Mouse (Mus musculus): Measurements from ENCODE around the gene Lrrc39. TPM values are rescaled to one million over a fixed set of nuclear protein-coding genes. Genes with fewer than 3 reads are reported as not detected.

Lrrc39 gene
- total RNA-seq, 2 experiments from 2014 or later: 49.0 to 51.8 TPM

DNA sequence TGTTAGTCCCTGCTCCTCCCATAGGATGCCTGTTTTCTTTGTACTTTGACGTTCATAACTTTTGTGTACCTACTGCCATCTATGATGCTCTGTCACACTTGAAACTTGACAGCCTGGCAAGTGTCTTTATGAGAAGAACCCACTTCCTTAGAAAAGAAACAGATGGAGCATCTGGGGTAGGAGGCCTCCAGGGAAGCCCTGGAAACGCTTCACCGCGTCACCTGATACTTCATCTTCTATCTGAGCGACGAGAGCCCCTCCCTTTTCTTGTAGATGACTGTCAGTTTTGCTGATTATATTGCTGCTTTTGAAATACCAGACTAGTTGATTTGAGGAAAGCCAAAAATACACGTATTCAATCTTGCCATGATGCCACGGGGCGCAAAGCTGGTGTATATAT, 41.8 kb downstream of the Lrrc39 start:
- DNase-seq (ENCODE audit: low spot score): no peak

DNA sequence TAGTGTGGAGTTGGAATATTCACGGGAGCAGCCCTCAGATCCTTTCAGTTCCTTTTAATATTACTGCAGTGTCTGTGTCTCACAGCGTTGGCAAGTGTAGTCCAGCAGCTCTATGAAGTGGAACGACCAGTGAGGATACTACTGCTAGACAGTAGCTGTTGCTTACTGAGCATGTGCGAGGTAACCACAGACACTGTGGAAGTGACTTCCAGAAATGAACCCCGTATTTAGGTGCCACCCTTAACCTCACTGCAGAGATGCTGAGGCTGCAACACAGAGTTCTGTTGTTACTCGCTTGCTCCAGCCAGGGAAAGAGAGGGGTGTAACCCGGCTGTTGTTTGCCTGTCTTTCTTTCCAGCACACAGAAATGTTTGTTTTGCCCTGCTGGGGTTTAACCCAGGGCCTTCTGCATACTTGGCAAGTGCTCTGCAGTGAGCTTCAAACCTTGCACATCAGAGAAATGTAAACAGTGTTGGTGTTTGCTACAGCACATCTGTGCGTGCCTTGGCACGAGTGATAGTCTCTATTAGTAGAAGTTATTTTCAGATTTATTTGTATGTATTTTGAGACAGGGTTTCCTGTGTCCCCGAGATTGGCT, 51.6 kb downstream of the Lrrc39 start, which contains the start of gene Trmt13:
Trmt13 (minus strand) TSS at position 293 of the 598 bp plus-strand sequence.
- peak; percentile 4 for DNase-seq (ENCODE audit: low spot score)

DNA sequence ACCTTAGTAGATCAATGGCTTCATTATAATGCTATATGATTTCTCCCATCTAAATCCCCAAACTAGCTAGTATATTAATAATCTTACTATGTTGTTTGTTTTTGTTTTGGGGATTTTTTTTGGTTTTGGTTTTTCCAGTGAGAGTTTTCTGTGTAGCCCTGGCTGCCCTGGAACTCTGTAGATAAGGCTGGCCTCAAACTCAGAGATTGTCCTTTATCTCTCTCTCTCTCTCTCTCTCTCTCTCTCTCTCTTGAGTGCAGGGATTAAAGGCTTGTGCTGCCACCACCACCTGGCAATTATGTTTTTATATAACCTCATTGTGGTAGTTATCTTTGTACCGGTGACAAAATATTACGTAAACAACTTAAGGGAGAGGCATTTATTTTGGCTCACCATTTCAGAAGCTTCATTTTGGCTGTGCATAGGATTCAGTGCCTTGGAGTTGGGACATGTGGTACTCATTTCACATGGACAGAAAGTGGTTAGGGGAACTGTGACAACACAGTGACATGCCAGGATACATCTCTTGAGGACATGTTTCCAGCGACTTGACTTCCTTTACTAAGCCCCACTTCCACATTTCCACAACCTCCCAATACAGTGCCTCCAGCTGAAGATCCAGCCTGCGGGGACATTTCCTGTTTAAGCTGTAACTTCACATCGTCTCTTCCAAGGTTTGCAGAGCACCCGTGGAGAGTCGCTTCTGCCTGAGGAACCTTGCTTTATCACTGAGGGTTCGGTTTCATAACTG, 52.7 kb downstream of the Lrrc39 start:
- no peak for DNase-seq (ENCODE audit: low spot score)

DNA sequence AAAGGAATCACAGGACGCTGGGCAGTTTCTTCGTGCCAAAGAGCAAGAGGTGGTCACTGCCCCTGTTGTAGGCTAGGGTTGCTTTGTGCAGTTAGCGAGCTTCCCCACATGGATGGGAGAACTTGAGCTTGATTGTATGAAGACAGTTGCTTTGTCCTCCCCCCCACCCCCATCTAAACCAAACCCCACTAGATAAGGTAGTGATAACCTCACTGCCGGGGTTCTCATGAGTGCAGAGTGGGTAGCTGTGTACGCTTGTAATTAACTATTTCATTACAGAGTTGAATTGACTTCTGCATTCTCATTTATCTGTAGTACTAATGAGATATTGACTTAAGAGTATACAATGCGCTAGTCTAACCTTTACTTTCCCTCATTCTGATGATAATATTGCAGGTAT, 56.1 kb downstream of the Lrrc39 start:
- DNase-seq (ENCODE audit: low spot score): no peak

DNA sequence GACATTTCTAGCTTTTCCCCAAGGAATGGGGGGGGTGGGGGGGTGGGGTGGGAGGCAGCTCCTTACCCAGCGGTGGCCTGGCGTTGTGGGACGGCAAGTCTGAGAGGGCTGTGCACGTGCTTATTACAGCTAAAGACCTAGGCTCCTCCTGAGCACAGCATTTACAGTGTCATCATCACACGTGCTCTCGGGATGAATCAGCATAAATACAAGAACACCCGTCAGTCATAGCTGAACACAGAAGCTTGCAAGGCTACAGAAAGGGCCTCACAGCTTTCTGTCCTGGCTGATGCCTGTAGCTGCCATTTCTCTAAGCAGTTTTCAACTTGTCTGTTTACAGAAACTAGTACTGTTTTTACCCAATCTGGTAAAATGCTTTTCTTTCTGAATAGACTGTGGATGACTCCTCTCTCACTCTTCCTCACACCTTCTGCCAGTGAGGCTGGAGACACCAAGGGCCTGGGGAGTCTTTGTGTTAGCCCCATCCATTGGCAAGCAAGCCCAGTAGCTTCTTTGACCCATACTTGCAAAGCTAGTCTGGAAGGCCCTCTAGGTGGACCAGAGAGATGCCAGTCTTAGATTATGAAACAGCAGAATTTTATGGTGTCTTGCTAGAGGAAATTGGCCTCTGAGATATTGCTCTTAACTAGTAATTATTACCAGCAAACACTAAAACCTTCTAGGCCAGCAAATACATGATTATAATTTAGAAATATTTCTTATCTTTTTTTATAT, 58.0 kb downstream of the Lrrc39 start:
- DNase-seq (ENCODE audit: low spot score): no peak

DNA sequence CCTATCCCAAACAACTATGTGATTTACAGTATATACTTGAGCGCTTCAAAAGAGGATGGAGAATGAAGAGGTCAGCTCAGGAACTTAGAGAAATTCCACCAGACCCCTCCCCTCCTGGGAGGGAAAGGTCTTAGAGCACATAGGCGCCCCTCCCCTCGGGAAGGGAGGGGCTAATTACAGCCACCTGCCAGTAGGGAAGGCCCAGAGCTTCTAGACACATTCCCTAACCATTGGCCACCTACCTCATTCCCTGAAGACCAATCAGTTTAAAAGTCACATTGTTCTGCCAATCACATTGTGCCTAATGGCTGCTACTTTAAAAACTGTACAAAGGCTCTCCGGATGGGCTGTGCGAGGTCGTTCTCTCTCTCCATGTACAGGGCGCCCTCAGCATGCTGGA, 59.9 kb downstream of the Lrrc39 start:
- DNase-seq (ENCODE audit: low spot score): no peak

DNA sequence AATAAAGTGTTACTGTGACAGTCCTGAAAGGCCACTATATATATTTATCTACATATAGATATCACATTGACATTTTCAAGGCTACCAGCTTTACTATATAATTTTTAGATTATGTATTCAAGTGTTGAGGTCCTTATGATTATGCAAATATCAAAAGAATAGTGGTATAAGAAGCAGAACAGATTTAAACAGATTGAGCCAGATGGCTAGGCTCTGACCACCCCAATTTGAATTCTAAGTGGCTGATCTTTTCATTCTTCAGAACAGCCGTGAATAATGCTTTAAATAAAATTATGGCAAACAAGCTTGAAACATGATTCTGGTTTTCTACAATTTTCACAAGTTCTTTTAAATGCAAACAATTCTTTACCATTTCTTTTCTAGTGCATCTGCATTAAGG, 68.7 kb downstream of the Lrrc39 start:
- no peak for DNase-seq (ENCODE audit: low spot score)

Other genes starting within 250 kb of the Lrrc39 start
- 10 to 100 TPM in 1 of 2 experiments, 1 to 10 TPM in 1; 9.4 to 16.7 TPM for gene Cdc14a, start 138.9 kb upstream of the Lrrc39 start, total RNA-seq (2021)
- gene Rtca, start 54.8 kb upstream of the Lrrc39 start, total RNA-seq (2021): 10 to 100 TPM; 21.7 to 25.8 TPM
- 10 to 100 TPM; 26.3 to 30.3 TPM for gene Dbt, start 49.9 kb upstream of the Lrrc39 start, total RNA-seq (2021)
- gene Sass6, start 32.0 kb downstream of the Lrrc39 start, total RNA-seq (2021): 1 to 10 TPM; 1.6 to 2.0 TPM
- gene Trmt13, start 51.6 kb downstream of the Lrrc39 start, total RNA-seq (2021): 1 to 10 TPM; 3.3 to 4.6 TPM
- 10 to 100 TPM; 10.5 to 11.0 TPM for gene Mfsd14a, start 99.7 kb downstream of the Lrrc39 start, total RNA-seq (2021)
- gene Gm43191, start 118.3 kb downstream of the Lrrc39 start, total RNA-seq (2021): not detected
- gene Slc35a3, start 149.9 kb downstream of the Lrrc39 start, total RNA-seq (2021): 1 to 10 TPM; 6.2 to 6.5 TPM
- 100 to 1,000 TPM; 606 to 681 TPM for gene Agl, start 245.2 kb downstream of the Lrrc39 start, total RNA-seq (2021)